Comparison of ENCODE assay signal across 9 mouse cellular contexts in genomic region chr16:11468533-11469179, GRCm38 (mm10).
DNase-seq lines count a peak whose midpoint lies in the region; ATAC-seq and TF ChIP-seq lines count a peak whose summit lies in the region.
"Had no signal": no experiment of that assay in that cellular context is flagged by ENCODE, and none has a peak within 500 bp of the region (broad histone marks: within the 10 kb centered on the region; RNA-seq: fewer than 3 reads in every experiment).

No protein-coding gene starts in this region.

- TF ChIP-seq POLR2A in bone marrow, adult 2 months (IDR thresholded peaks at IDR 0.05; ENCODE audit: borderline replicate concordance, control insufficient read depth, low read depth, low read length), result no peak
- no peak for TF ChIP-seq POLR2A in embryonic fibroblast, embryonic 13.5 days (IDR thresholded peaks at IDR 0.05; ENCODE audit: low read depth, low read length)

- no peaks in the 10 kb centered on the region for H3K9me3 ChIP-seq in G1E (replicated peaks)
- H3K9me3 ChIP-seq: liver, embryonic 15.5 days had no signal

- TF ChIP-seq CTCF in G1E (IDR thresholded peaks at IDR 0.05; ENCODE audit: low read depth, low read length), result peak; percentile 41; the same call in 1 of the 2 replicates
- peak; percentile 72 for TF ChIP-seq CTCF in bone marrow, adult 2 months (IDR thresholded peaks at IDR 0.05; ENCODE audit: control insufficient read depth, insufficient read depth, low read length)
- TF ChIP-seq CTCF in embryonic fibroblast, embryonic 13.5 days (IDR thresholded peaks at IDR 0.05; ENCODE audit: borderline replicate concordance, insufficient read depth, low read length), result peak; percentile 72; the same call in 1 of the 2 replicates
- TF ChIP-seq CTCF in layer of hippocampus, adult 2 months (conservative IDR thresholded peaks at IDR 0.05), result peak; percentile 89

- no peak for ATAC-seq in G1E (ENCODE audit: extremely low read depth, insufficient number of reproducible peaks, low FRiP score, poor library complexity, severe bottlenecking)

- no peak overlapping the region for H3K4me3 ChIP-seq in G1E (ENCODE audit: low read depth, low read length)
- no peak overlapping the region for H3K4me3 ChIP-seq in bone marrow, adult 2 months (replicated peaks; ENCODE audit: control insufficient read depth, low read depth, low read length)
- H3K4me3 ChIP-seq in embryonic fibroblast, embryonic 13.5 days (ENCODE audit: insufficient read depth, low read length), result no peak overlapping the region
- H3K4me3 ChIP-seq in layer of hippocampus, adult 2 months, result no peak overlapping the region
- H3K4me3 ChIP-seq: liver, embryonic 15.5 days had no signal

- intact Hi-C loops in heart, postnatal 36 days (cut with DNase I), result loop anchor here (2.0 kb wide), 2 partner anchors 134 to 472 kb away; no protein-coding TSS in a partner anchor

- no peaks in the 10 kb centered on the region for H3K36me3 ChIP-seq in G1E (replicated peaks)
- H3K36me3 ChIP-seq: liver, embryonic 15.5 days had no signal

- H3K27me3 ChIP-seq in G1E (ENCODE audit: insufficient read depth, low read length), result 0 out of 2 replicates have a peak, but pooled peaks cover 2% of the 10 kb centered on the region
- H3K27me3 ChIP-seq: liver, embryonic 15.5 days had no signal

- 44% methylated on average over 15 of the region's 15 CpGs for WGBS in bone marrow, adult 2 months

- no peaks in the 10 kb centered on the region for H3K4me1 ChIP-seq in G1E (ENCODE audit: insufficient read depth, low read depth, low read length)
- H3K4me1 ChIP-seq in bone marrow, adult 2 months (ENCODE audit: control insufficient read depth, insufficient read depth, low read length), result no peaks in the 10 kb centered on the region
- H3K4me1 ChIP-seq in embryonic fibroblast, embryonic 13.5 days (ENCODE audit: control insufficient read depth, insufficient read depth, low read length), result no peaks in the 10 kb centered on the region
- H3K4me1 ChIP-seq: liver, embryonic 15.5 days had no signal

- H3K27ac ChIP-seq in bone marrow, adult 2 months (ENCODE audit: control insufficient read depth, insufficient read depth, low read depth, low read length, poor library complexity), result no peak overlapping the region
- H3K27ac ChIP-seq in embryonic fibroblast, embryonic 13.5 days (ENCODE audit: insufficient read depth, low read length), result no peak overlapping the region
- H3K27ac ChIP-seq in layer of hippocampus, adult 2 months, result peak overlapping the region; percentile 10; the same call in 1 of the 2 replicates
- H3K27ac ChIP-seq: liver, embryonic 15.5 days had no signal

- no peak for DNase-seq in G1E (ENCODE audit: low spot score)
- peak; percentile 73 to 74 for DNase-seq in heart, postnatal 36 days
- peak; percentile 55 to 78 for DNase-seq in layer of hippocampus, adult 2 months (ENCODE audit: low spot score in 2 of 2)
- DNase-seq in lung, postnatal 4 days, result peak; percentile 52 to 72
- peak; percentile 87 to 89 for DNase-seq in right cerebral cortex, postnatal 10 days (ENCODE audit: low spot score in 2 of 2)
- DNase-seq in yolk sac, embryonic 10.5 days (ENCODE audit: low spot score), result peak; percentile 56
